Mouse (Mus musculus): Measurements from ENCODE around the gene Fgfr3. TPM values are rescaled to one million over a fixed set of nuclear protein-coding genes. Genes with fewer than 3 reads are reported as not detected.

Gene Fgfr3
- total RNA-seq, 2 experiments from 2014 or later, result 123 to 134 TPM

- DNase-seq (ENCODE audit: low spot score in 2 of 2), result no peak
Observed at GRCm38 (mm10) chr5:33726891-33727290, 5.4 kb downstream of the Fgfr3 start.

DNA sequence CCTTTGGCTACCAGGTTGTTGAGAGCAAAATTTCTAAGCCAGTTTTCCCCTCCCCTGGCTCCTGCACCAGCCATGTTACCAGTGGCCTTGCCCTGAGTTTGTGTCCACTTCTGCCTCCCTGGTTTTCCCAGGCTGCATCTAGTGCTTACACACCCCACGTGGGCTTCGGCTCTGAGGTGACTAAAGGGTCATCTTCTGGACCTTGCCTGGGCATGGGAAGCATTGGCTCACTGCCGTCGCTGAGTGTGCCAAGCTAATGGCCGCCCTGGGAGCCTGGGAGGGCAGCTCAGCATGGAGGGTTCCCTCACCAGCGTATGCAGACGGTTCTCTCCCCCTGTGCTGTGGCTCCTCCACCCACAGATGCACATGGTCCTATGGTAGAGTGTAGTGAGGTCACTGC lies 7.4 kb downstream of the Fgfr3 start:
- DNase-seq (ENCODE audit: low spot score in 2 of 2), result no peak

- DNase-seq (ENCODE audit: low spot score in 2 of 2), result no peak
Observed at GRCm38 (mm10) chr5:33730516-33730915, 9.0 kb downstream of the Fgfr3 start.

- DNase-seq (ENCODE audit: low spot score in 2 of 2), result no peak
Observed at GRCm38 (mm10) chr5:33731051-33731450, 9.6 kb downstream of the Fgfr3 start.

- DNase-seq (ENCODE audit: low spot score in 2 of 2), result no peak
Observed at GRCm38 (mm10) chr5:33733837-33734236, 12.4 kb downstream of the Fgfr3 start.

- DNase-seq (ENCODE audit: low spot score in 2 of 2), result no peak
Observed at GRCm38 (mm10) chr5:33735412-33736092, 14.1 kb downstream of the Fgfr3 start.

DNA sequence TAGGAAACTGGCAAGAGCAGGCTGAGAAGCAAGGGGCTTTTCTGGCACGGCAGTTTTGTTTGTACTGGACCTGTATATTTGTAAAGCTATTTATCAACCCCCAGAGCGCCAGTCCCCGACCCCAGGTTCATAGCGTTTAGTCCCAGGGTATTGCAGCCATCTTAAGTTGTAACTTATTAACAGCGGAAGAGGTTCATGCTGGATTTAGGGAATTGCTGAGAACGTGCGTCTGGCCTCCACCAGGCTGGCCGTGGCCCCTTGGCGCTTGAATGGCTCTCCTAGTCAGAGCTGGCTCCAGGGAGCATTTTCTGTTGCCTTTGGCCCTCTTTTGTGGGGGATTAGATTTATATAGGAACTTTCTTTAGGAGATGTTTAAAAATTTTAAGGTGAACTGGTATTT lies 14.8 kb downstream of the Fgfr3 start:
- DNase-seq (ENCODE audit: low spot score in 2 of 2), result no peak

DNA sequence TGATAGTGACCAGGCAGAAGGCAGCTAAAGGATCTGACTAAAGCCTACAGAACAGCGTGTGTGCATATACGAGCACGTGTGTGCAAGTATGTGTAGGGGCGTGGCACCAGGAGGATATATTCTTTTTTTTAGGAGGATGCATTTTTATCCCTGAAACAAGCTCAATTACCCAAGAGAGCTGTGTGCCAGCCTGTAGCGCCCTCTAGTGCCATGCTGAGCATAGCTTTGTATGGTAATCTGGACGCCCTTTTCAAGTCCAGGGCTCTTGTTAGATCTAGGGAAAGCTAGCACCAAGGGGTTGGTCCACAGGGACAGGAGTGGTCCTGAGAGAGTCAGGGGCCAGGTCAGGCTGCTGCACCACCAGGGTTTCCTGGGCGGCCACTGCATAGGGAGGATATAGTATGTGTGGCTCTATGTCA lies 16.4 kb downstream of the Fgfr3 start:
- peak; percentile 84 to 85 for DNase-seq (ENCODE audit: low spot score in 2 of 2)

DNA sequence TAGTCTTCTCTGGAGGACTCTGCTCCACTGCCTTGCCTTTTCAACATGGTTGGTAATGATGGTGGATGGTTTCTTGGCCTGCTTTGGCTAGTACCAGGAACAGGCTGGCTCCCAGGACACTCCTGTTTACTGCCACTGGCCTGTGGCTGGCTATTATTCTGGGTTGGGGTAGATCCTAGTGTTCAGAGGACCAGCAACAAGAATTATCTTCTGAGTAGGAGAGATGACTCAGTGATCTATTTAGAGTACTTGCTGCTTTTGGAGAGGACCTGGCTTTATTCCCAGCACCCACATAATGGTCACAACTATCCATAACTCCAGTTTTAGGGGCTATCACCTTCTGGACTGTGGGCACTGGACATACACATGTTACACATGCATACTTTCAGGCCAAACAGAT lies 16.9 kb downstream of the Fgfr3 start:
- no peak for DNase-seq (ENCODE audit: low spot score in 2 of 2)

DNA sequence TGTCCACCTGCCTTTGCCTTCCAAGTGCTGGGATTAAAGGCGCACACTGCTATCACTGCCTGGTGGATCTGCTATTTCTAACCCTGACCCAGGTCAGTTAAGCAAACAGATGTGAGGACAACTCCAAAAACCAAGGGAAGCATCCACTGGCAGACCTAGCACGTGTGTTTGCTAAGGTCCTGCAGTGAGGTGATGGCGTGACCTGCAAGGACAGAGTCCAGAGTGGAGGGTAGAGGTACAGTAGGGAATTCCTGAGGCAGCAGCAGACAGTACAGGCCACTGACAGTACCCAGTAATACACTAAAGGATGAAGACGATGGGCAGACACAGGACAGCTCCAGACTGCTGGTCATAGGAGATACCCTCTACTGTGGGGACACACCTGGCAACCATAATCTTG lies 19.1 kb downstream of the Fgfr3 start:
- DNase-seq (ENCODE audit: low spot score in 2 of 2), result no peak

- DNase-seq (ENCODE audit: low spot score in 2 of 2), result no peak
Observed at GRCm38 (mm10) chr5:33743481-33743880, 22.0 kb downstream of the Fgfr3 start.

GRCm38 (mm10) chr5:33777195-33777594 lies 55.7 kb downstream of the Fgfr3 start:
- no peak for DNase-seq (ENCODE audit: low spot score in 2 of 2)

DNA sequence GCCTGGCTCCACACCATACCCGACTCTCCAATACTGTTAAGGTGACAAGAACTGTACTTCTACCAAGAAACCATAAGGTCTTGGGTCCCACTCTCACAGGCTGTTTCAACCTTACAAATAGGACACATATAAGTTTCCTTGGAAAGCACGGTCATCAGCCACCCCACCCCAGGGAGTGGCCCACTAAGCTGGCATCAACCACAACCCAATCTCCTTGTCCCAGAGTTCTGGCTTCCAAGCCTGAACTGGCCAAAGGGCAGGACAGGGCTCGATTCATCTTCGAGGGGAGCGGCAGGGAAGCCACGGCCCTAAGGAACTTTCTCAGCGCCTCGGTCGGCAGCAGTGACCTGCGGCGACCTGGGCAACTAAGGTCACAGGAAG lies 60.5 kb downstream of the Fgfr3 start:
- DNase-seq (ENCODE audit: low spot score in 2 of 2), result no peak

- peak; percentile 89 to 92 for DNase-seq (ENCODE audit: low spot score in 2 of 2)
Observed at GRCm38 (mm10) chr5:33782345-33782998, 61.0 kb downstream of the Fgfr3 start, which contains the start of gene Letm1. Gene Letm1, minus strand, starts transcription at chr5:33782817.

DNA sequence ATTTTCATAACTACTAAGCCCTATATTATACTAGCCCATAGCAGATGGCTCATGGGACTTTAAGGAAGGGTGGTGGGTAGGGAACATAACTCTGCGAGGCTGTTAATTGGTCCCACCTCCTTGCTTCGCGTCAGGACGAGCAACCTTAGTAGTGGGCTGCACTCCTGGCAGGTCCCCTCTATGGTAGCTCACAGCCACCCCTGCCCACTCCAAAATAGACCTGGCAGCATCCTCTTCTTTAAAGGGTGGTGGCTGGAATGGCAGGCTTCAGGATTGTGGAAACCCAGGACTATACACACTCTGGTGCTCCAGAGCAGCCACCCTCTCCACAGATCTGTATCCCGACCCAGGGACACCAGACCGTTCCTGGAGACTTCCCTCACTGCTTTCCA lies 61.5 kb downstream of the Fgfr3 start:
- no peak for DNase-seq (ENCODE audit: low spot score in 2 of 2)

Other genes starting within 250 kb of the Fgfr3 start
- gene Fam53a, start 92.0 kb upstream of the Fgfr3 start, total RNA-seq (2021), result 10 to 100 TPM; 20.4 to 24.0 TPM
- gene Gm9903, start 91.7 kb upstream of the Fgfr3 start, total RNA-seq (2021), result under 1 TPM in 1 of 2 experiments, not detected in 1; 0.73 TPM
- gene Slbp, start 69.1 kb upstream of the Fgfr3 start, total RNA-seq (2021), result 10 to 100 TPM; 28.7 to 31.7 TPM
- gene Tacc3, start 63.5 kb upstream of the Fgfr3 start, total RNA-seq (2021), result 10 to 100 TPM; 12.4 to 14.1 TPM
- 10 to 100 TPM; 21.4 to 22.4 TPM for gene Tmem129, start 63.3 kb upstream of the Fgfr3 start, total RNA-seq (2021)
- gene Letm1, start 61.1 kb downstream of the Fgfr3 start, total RNA-seq (2021), result 100 to 1,000 TPM; 105 to 106 TPM
- 100 to 1,000 TPM; 131 to 143 TPM for gene Nsd2, start 99.1 kb downstream of the Fgfr3 start, total RNA-seq (2021)
- gene Nelfa, start 214.7 kb downstream of the Fgfr3 start, total RNA-seq (2021), result 10 to 100 TPM; 18.6 to 20.1 TPM